Mouse (Mus musculus) MEL (cell line): ENCODE data around the gene Rexo5. TPM values are rescaled to one million over a fixed set of nuclear protein-coding genes. Genes with fewer than 3 reads are reported as not detected.
A peak's percentile ranks its signal among the peaks of the same experiment; 100 is the strongest.

ENCODE experiments used
- DNase-seq: peaks from one replicate; pipeline ENCODE4 v3.0.0; 2011; ENCODE audit warnings: low read depth, low spot score
- H3K27ac ChIP-seq: 2 replicates; pipeline ENCODE4 v1.5.1; 2012; ENCODE audit warnings: low read depth, mild to moderate bottlenecking, control low read depth, low read length, moderate library complexity; ENCODE audit not compliant: control insufficient read depth
- H3K27me3 ChIP-seq, 2 experiments: fragments of 150-350 bp in 1 of 2; sonication (generic) in 1 of 2; 2 replicates each; pipeline ENCODE4 v1.6.1; 2012; ENCODE audit warnings: low read length in 2 of 2, mild to moderate bottlenecking in 2 of 2, improper control_type of control experiment in 1 of 2, moderate library complexity in 1 of 2; ENCODE audit not compliant: insufficient read depth in 2 of 2, control insufficient read depth in 1 of 2
- H3K36me3 ChIP-seq, 2 experiments: 2 replicates each; pipeline ENCODE4 v1.6.1; 2012 to 2014; ENCODE audit warnings: low read length in 2 of 2, improper control_type of control experiment in 1 of 2, inconsistent platforms in 1 of 2, mild to moderate bottlenecking in 1 of 2; ENCODE audit not compliant: insufficient read depth in 2 of 2, control insufficient read depth in 1 of 2
- H3K4me1 ChIP-seq, 2 experiments: fragments of 150-350 bp in 1 of 2; sonication (generic) in 1 of 2; 2 replicates each; pipeline ENCODE4 v1.6.1; 2012; ENCODE audit warnings: low read length in 2 of 2, improper control_type of control experiment in 1 of 2, mild to moderate bottlenecking in 1 of 2; ENCODE audit not compliant: insufficient read depth in 2 of 2, control insufficient read depth in 1 of 2
- H3K4me3 ChIP-seq, 2 experiments: fragments of 150-350 bp in 1 of 2; sonication (generic) in 1 of 2; 2 replicates each; pipeline ENCODE4 v1.5.1; 2012; ENCODE audit warnings: low read depth in 2 of 2, low read length in 2 of 2, mild to moderate bottlenecking in 2 of 2, moderate library complexity in 2 of 2, control low read depth in 1 of 2, improper control_type of control experiment in 1 of 2; ENCODE audit not compliant: control insufficient read depth in 1 of 2, insufficient read depth in 1 of 2
- H3K79me2 ChIP-seq: 2 replicates; pipeline ENCODE4 v1.6.1; 2012; ENCODE audit warnings: mild to moderate bottlenecking, low read length, moderate library complexity; ENCODE audit not compliant: control insufficient read depth, poor library complexity, insufficient read depth
- H3K9ac ChIP-seq: 2 replicates; pipeline ENCODE4 v1.6.1; 2012; ENCODE audit warnings: low read depth, mild to moderate bottlenecking, control low read depth, low read length, moderate library complexity; ENCODE audit not compliant: control insufficient read depth, poor library complexity, severe bottlenecking
- H3K9me3 ChIP-seq: fragments of 150-350 bp; sonication (generic); replicated peaks from 2 replicates; pipeline ENCODE4 v1.6.1; 2012; ENCODE audit warnings: mild to moderate bottlenecking, low read length, improper control_type of control experiment, moderate library complexity; ENCODE audit not compliant: insufficient read depth
- BHLHE40 ChIP-seq: IDR thresholded peaks from 2 replicates; pipeline ENCODE4 v1.6.1; 2012; ENCODE audit warnings: low read depth, mild to moderate bottlenecking, inconsistent platforms, low read length, improper control_type of control experiment, borderline replicate concordance
- CHD2 ChIP-seq: IDR thresholded peaks from 2 replicates; pipeline ENCODE4 v1.6.1; 2011; ENCODE audit warnings: low read length, improper control_type of control experiment
- CTCF ChIP-seq, 3 experiments: IDR thresholded peaks in 2 of 3; conservative IDR thresholded peaks in 1 of 3; 2 replicates each; pipeline ENCODE4 v1.5.1; 2011 to 2012; ENCODE audit warnings: low read length in 3 of 3, low read depth in 2 of 3, mild to moderate bottlenecking in 2 of 3, improper control_type of control experiment in 1 of 3, inconsistent platforms in 1 of 3, mixed read lengths in 1 of 3, moderate library complexity in 1 of 3; ENCODE audit not compliant: control insufficient read depth in 1 of 3, insufficient read depth in 1 of 3, poor library complexity in 1 of 3, severe bottlenecking in 1 of 3
- GABPA ChIP-seq: IDR thresholded peaks from 2 replicates; pipeline ENCODE4 v1.6.1; 2012; ENCODE audit warnings: low read depth, mild to moderate bottlenecking, inconsistent platforms, low read length, improper control_type of control experiment, moderate library complexity
- GATA1 ChIP-seq: IDR thresholded peaks from 2 replicates; pipeline ENCODE4 v1.6.1; 2011; ENCODE audit warnings: low read depth, low read length, improper control_type of control experiment
- HCFC1 ChIP-seq: IDR thresholded peaks from 2 replicates; pipeline ENCODE4 v1.6.1; 2012; ENCODE audit warnings: low read depth, mild to moderate bottlenecking, inconsistent platforms, low read length, improper control_type of control experiment, moderate library complexity
- MEF2A ChIP-seq: IDR thresholded peaks from 2 replicates; pipeline ENCODE4 v1.6.1; 2014; ENCODE audit warnings: low read depth, mild to moderate bottlenecking, inconsistent platforms, low read length, improper control_type of control experiment; ENCODE audit not compliant: poor library complexity, insufficient replicate concordance, severe bottlenecking; ENCODE audit errors: extremely low read depth
- MXI1 ChIP-seq: IDR thresholded peaks from 2 replicates; pipeline ENCODE4 v1.6.1; 2011; ENCODE audit warnings: mild to moderate bottlenecking, low read depth, low read length, improper control_type of control experiment
- MYB ChIP-seq: IDR thresholded peaks from 2 replicates; pipeline ENCODE4 v1.6.1; 2011; ENCODE audit warnings: mild to moderate bottlenecking, low read depth, low read length, improper control_type of control experiment
- NRF1 ChIP-seq: IDR thresholded peaks from 2 replicates; pipeline ENCODE4 v1.6.1; 2014; ENCODE audit warnings: low read depth, mild to moderate bottlenecking, inconsistent platforms, low read length, improper control_type of control experiment, moderate library complexity; ENCODE audit not compliant: poor library complexity, insufficient read depth, severe bottlenecking
- POLR2A ChIP-seq, 2 experiments: IDR thresholded peaks; 2 replicates each; pipeline ENCODE4 v1.6.1; 2011 to 2012; ENCODE audit warnings: low read length in 2 of 2, mild to moderate bottlenecking in 2 of 2, control low read depth in 1 of 2, improper control_type of control experiment in 1 of 2, low read depth in 1 of 2, moderate library complexity in 1 of 2; ENCODE audit not compliant: control insufficient read depth in 1 of 2, insufficient read depth in 1 of 2, poor library complexity in 1 of 2
- POLR2AphosphoS2 ChIP-seq: IDR thresholded peaks from 2 replicates; pipeline ENCODE4 v1.6.1; 2011; ENCODE audit warnings: low read length, improper control_type of control experiment
- RAD21 ChIP-seq: IDR thresholded peaks from 2 replicates; pipeline ENCODE4 v1.6.1; 2011; ENCODE audit warnings: mild to moderate bottlenecking, low read depth, low read length, improper control_type of control experiment
- RCOR1 ChIP-seq: IDR thresholded peaks from 2 replicates; pipeline ENCODE4 v1.6.1; 2012; ENCODE audit warnings: low read depth, mild to moderate bottlenecking, inconsistent platforms, low read length, improper control_type of control experiment
- SIN3A ChIP-seq: IDR thresholded peaks from 2 replicates; pipeline ENCODE4 v1.6.1; 2012; ENCODE audit warnings: low read length, improper control_type of control experiment, inconsistent platforms
- SMC3 ChIP-seq: IDR thresholded peaks from 2 replicates; pipeline ENCODE4 v1.6.1; 2011; ENCODE audit warnings: low read depth, low read length, improper control_type of control experiment
- TAL1 ChIP-seq: IDR thresholded peaks from 2 replicates; pipeline ENCODE4 v1.6.1; 2012; ENCODE audit warnings: mild to moderate bottlenecking, inconsistent platforms, low read length, moderate library complexity, mixed read lengths
- TCF12 ChIP-seq: IDR thresholded peaks from 2 replicates; pipeline ENCODE4 v1.6.1; 2014; ENCODE audit warnings: low read depth, mild to moderate bottlenecking, inconsistent platforms, low read length, improper control_type of control experiment, moderate library complexity
- USF2 ChIP-seq, 2 experiments: IDR thresholded peaks; 2 replicates each; pipeline ENCODE4 v1.6.1; 2011 to 2012; ENCODE audit warnings: improper control_type of control experiment in 2 of 2, low read length in 2 of 2, borderline replicate concordance in 1 of 2, inconsistent platforms in 1 of 2, low read depth in 1 of 2, mild to moderate bottlenecking in 1 of 2; ENCODE audit not compliant: insufficient read depth in 1 of 2
- ZMIZ1 ChIP-seq: IDR thresholded peaks from 2 replicates; pipeline ENCODE4 v1.6.1; 2012; ENCODE audit warnings: low read depth, mild to moderate bottlenecking, inconsistent platforms, low read length, improper control_type of control experiment, moderate library complexity
- ZNF384 ChIP-seq: IDR thresholded peaks from 2 replicates; pipeline ENCODE4 v1.6.1; 2012; ENCODE audit warnings: low read depth, mild to moderate bottlenecking, inconsistent platforms, low read length, improper control_type of control experiment
- polyA plus RNA-seq, 2 experiments: library from polyadenylated mRNA; stranded (reverse) in 1 of 2; unstranded in 1 of 2; fragments of >175 nt in 1 of 2; fragments of >200 nt in 1 of 2; gene quantifications; 2 replicates each; pipeline versions ENCODE4 v1.2.1 to v1.2.4; 2012; ENCODE audit warnings: low replicate concordance in 2 of 2, low read depth in 1 of 2; ENCODE audit not compliant: insufficient read length in 2 of 2, insufficient read depth in 1 of 2, missing spikeins in 1 of 2
- total RNA-seq: library from RNA; depleted of rRNA; stranded (reverse); fragments of 300-350 nt; gene quantifications from 2 replicates; pipeline ENCODE4 v1.2.3, GENCODE M21; 2012

Gene Rexo5
- total and polyA plus RNA-seq, 3 experiments = 11.7 to 18.3 TPM; not detected in 1

GRCm38 (mm10) chr7:119855031-119855430, 61.2 kb downstream of the Rexo5 start:
- H3K27me3 ChIP-seq = no peaks in the 10 kb centered on the region
- H3K4me1 ChIP-seq = peaks cover 7 to 12% of the 10 kb centered on the region in 2 experiments
- H3K36me3 ChIP-seq = peaks cover 3 to 16% of the 10 kb centered on the region in 2 experiments
- H3K27ac ChIP-seq = no peak overlapping the region
- H3K79me2 ChIP-seq = no peaks in the 10 kb centered on the region
- TF ChIP-seq TCF12 (0 out of 2 replicates have a peak, but pooled peaks have one; percentile 12), HCFC1 (no peak), ZNF384 (no peak), POLR2AphosphoS2 (0 out of 2 replicates have a peak, but pooled peaks have one; percentile 38), USF2 (IDR thresholded peaks at IDR 0.05; ENCODE audit: borderline replicate concordance in 1 of 2, insufficient read depth in 1 of 2, low read depth in 1 of 2, low read length in 2 of 2) (no peak), GABPA (no peak), BHLHE40 (no peak), GATA1 (0 out of 2 replicates have a peak, but pooled peaks have one; percentile 23), RCOR1 (0 out of 2 replicates have a peak, but pooled peaks have one; percentile 8)
- TF ChIP-seq, all 39 proteins: peak for 4
- no peak overlapping the region for H3K9ac ChIP-seq
- no peaks in the 10 kb centered on the region for H3K9me3 ChIP-seq
- no peak overlapping the region for H3K4me3 ChIP-seq
- DNase-seq = peak; percentile 53

- Histone ChIP-seq H3K36me3 (peaks cover 0 to 15% of the 10 kb centered on the region in 2 experiments; a peak in 2 of 4 replicates), H3K27me3 (no peaks in the 10 kb centered on the region), H3K9ac (no peak overlapping the region), H3K9me3 (no peaks in the 10 kb centered on the region), H3K4me3 (no peak overlapping the region), H3K4me1 (peaks cover 12 to 14% of the 10 kb centered on the region in 2 experiments), H3K27ac (no peak overlapping the region), H3K79me2 (no peaks in the 10 kb centered on the region)
- no peak for TF ChIP-seq ZNF384
- no peak for TF ChIP-seq GATA1
- no peak for TF ChIP-seq NRF1
- no peak for TF ChIP-seq ZMIZ1
- no peak for TF ChIP-seq MXI1
- TF ChIP-seq MEF2A = no peak
- TF ChIP-seq TAL1 = no peak
- peak; percentile 6 to 25 (median 25); a peak in 2 of 6 replicates for TF ChIP-seq CTCF (IDR thresholded peaks at IDR 0.05 in 2 of 3, conservative IDR thresholded peaks at IDR 0.05 in 1 of 3; ENCODE audit: control insufficient read depth in 1 of 3, insufficient read depth in 1 of 3, low read depth in 2 of 3, low read length in 3 of 3, poor library complexity in 1 of 3, severe bottlenecking in 1 of 3)
- no peak for TF ChIP-seq RCOR1
- peak; percentile 25; the same call in 1 of the 2 replicates for TF ChIP-seq SMC3
- TF ChIP-seq CHD2 = no peak
- TF ChIP-seq MYB = no peak
- TF ChIP-seq USF2 (IDR thresholded peaks at IDR 0.05; ENCODE audit: borderline replicate concordance in 1 of 2, insufficient read depth in 1 of 2, low read depth in 1 of 2, low read length in 2 of 2) = no peak
- TF ChIP-seq SIN3A = no peak
- peak; percentile 25 for TF ChIP-seq RAD21
- TF ChIP-seq GABPA = no peak
- TF ChIP-seq POLR2A (IDR thresholded peaks at IDR 0.05; ENCODE audit: control insufficient read depth in 1 of 2, insufficient read depth in 1 of 2, low read depth in 1 of 2, low read length in 2 of 2, poor library complexity in 1 of 2) = no peak
- no peak for DNase-seq
Measured at GRCm38 (mm10) chr7:119859476-119859875, 65.7 kb downstream of the Rexo5 start.
